Mouse (Mus musculus) forebrain, embryonic 16.5 days (tissue): ENCODE results near the gene Nrsn2. TPM values are rescaled to one million over a fixed set of nuclear protein-coding genes. Genes with fewer than 3 reads are reported as not detected.

ENCODE experiments used
- ATAC-seq: fragments of 200-750 bp; cut with Nextera tagmentation; 2 replicates; pipeline ENCODE4 v1.8.0; 2017; ENCODE audit warnings: mild to moderate bottlenecking, moderate library complexity
- H3K27ac ChIP-seq: fragments of 300-500 bp; sonication (generic); 2 replicates; pipeline ENCODE4 v1.5.1; 2014; ENCODE audit warnings: low read length, control low read depth
- H3K27me3 ChIP-seq: fragments of 300-500 bp; sonication (generic); replicated peaks from 2 replicates; pipeline ENCODE4 v1.6.1; 2014; ENCODE audit warnings: low read length; ENCODE audit not compliant: control insufficient read depth, insufficient read depth
- H3K36me3 ChIP-seq: fragments of 300-500 bp; sonication (generic); 2 replicates; pipeline ENCODE4 v1.6.1; 2014; ENCODE audit not compliant: control insufficient read depth, insufficient read depth
- H3K4me1 ChIP-seq: fragments of 300-500 bp; sonication (generic); replicated peaks from 2 replicates; pipeline ENCODE4 v1.6.1; 2014; ENCODE audit warnings: low read length; ENCODE audit not compliant: control insufficient read depth, insufficient read depth
- H3K4me2 ChIP-seq: fragments of 300-500 bp; sonication (generic); 2 replicates; pipeline ENCODE4 v1.6.1; 2014; ENCODE audit warnings: mild to moderate bottlenecking, low read length, control low read depth
- H3K4me3 ChIP-seq: fragments of 300-500 bp; sonication (generic); replicated peaks from 2 replicates; pipeline ENCODE4 v1.5.1; 2014; ENCODE audit warnings: mild to moderate bottlenecking, low read length, control low read depth
- H3K9ac ChIP-seq: fragments of 300-500 bp; sonication (generic); replicated peaks from 2 replicates; pipeline ENCODE4 v1.6.1; 2014; ENCODE audit warnings: low read depth, low read length, control low read depth
- H3K9me3 ChIP-seq: fragments of 300-500 bp; sonication (generic); 2 replicates; pipeline ENCODE4 v1.6.1; 2016; ENCODE audit warnings: low read length; ENCODE audit not compliant: control insufficient read depth
- WGBS: fragments of 180-500 bp; shearing (Covaris S2); extraction: QIAGEN DNeasy Blood & Tissue Kit; methylation state at CpG from one replicate; pipeline ENCODE4 v1.1.7; 2014; 5-methylcytosine and 5-hydroxymethylcytosine counted together
- polyA plus RNA-seq: library from polyadenylated mRNA; unstranded; fragments of >200 nt; fragmentation: Nextera tagmentation; extraction: Ambion mirVana; gene quantifications from 2 replicates; pipeline ENCODE4 v1.2.1, GENCODE M21; 2015

Nrsn2 gene
- polyA plus RNA-seq, 1 experiment from 2014 or later: 22.6 TPM

DNA sequence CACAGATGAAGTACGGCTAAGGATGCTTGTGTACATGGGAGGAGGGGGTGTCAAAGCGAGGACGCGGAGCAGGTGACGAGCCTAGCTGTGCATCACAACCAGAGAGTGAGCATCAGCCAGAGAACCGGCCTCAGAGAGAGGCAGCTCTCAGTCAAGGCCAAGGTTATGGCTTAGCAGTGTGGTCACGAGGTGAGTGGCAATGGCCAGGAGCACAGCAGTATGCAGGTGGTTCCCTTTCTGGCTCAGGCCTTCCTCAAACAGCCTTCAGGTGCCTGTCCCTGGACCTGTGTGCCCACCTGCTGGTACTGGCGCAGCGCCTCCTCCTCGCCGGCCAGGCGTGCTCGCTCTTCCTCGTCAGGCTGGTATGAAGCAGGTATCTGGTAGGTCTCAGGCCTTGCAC, 52.5 kb downstream of the Nrsn2 start:
- no peak for ATAC-seq
- H3K27ac ChIP-seq: no peak overlapping the region
- no peak overlapping the region for H3K9ac ChIP-seq
- H3K4me2 ChIP-seq: no peak overlapping the region
- H3K4me3 ChIP-seq: no peak overlapping the region
- H3K27me3 ChIP-seq: no peaks in the 10 kb centered on the region
- 97% methylated on average over 14 of the region's 14 CpGs for WGBS
- peaks cover 25% of the 10 kb centered on the region for H3K36me3 ChIP-seq
- H3K9me3 ChIP-seq: no peaks in the 10 kb centered on the region
- H3K4me1 ChIP-seq: no peaks in the 10 kb centered on the region

DNA sequence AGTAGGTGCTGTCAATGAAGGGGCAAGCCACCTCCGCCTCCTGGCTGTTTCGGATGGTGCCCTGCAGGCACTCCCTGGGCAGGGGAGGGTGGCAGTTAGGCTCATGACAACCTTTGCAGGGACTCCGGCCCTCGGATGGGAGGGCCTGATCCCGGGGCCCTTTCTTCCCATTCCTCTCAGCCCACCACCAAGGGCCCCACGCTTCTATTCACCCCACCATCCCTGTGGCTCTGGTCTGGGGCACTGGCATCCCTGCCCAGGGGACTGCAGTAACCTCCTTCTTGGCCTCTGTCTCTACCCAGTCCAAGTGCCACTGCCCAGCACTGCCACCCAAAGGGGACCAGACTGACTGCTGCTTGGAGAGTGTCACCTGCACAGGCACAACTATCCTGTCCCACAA, 54.2 kb downstream of the Nrsn2 start:
- Histone ChIP-seq H3K9ac (no peak overlapping the region), H3K4me1 (no peaks in the 10 kb centered on the region), H3K4me3 (no peak overlapping the region), H3K27me3 (no peaks in the 10 kb centered on the region), H3K27ac (no peak overlapping the region), H3K36me3 (peaks cover 38% of the 10 kb centered on the region), H3K4me2 (no peak overlapping the region), H3K9me3 (no peaks in the 10 kb centered on the region)
- ATAC-seq: no peak
- WGBS: 99% methylated on average over 6 of the region's 6 CpGs

DNA sequence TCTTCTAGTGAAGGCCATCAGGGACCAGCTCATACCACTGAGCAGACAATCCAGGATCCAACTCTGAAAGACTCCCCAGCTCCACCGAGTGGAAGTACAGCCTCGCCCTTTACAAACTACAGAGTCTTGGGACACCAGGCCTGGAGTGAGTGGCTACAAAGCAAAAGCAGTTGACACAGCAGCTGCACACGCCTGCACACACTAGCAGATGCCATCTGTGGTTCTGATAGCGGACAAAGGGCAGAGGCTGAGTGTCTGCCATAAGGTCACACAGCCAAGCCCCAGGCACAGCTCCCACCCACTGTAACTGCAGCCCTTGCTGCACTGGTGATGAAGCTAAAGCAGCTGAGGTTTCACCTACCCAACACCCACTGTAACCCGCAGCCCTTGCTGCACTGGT, 54.9 kb downstream of the Nrsn2 start:
- no peak for ATAC-seq
- WGBS: 85% methylated on average over 5 of the region's 5 CpGs
- Histone ChIP-seq H3K4me1 (no peaks in the 10 kb centered on the region), H3K4me2 (no peak overlapping the region), H3K27me3 (no peaks in the 10 kb centered on the region), H3K27ac (no peak overlapping the region), H3K4me3 (no peak overlapping the region), H3K36me3 (peaks cover 36% of the 10 kb centered on the region), H3K9me3 (no peaks in the 10 kb centered on the region), H3K9ac (no peak overlapping the region)

Other genes with a start within 250 kb of the Nrsn2 start
- 1.3 and 1.5 TPM in 2 replicates for gene Tcf15, start 233.1 kb downstream of the Nrsn2 start, polyA plus RNA-seq
- 123 and 137 TPM in 2 replicates for gene Csnk2a1, start 149.8 kb downstream of the Nrsn2 start, polyA plus RNA-seq
- 36.0 and 37.7 TPM in 2 replicates for gene Tbc1d20, start 82.8 kb downstream of the Nrsn2 start, polyA plus RNA-seq
- 104 and 111 TPM in 2 replicates for gene Rbck1, start 44.0 kb downstream of the Nrsn2 start, polyA plus RNA-seq
- 0.78 and 1.9 TPM in 2 replicates for gene Trib3, start 32.6 kb downstream of the Nrsn2 start, polyA plus RNA-seq
- 15.8 and 16.8 TPM in 2 replicates for gene Sox12, start 21.4 kb upstream of the Nrsn2 start, polyA plus RNA-seq
- 13.3 and 14.1 TPM in 2 replicates for gene Zcchc3, start 38.4 kb upstream of the Nrsn2 start, polyA plus RNA-seq
- 1.4 and 1.9 TPM in 2 replicates for gene 6820408C15Rik, start 38.9 kb upstream of the Nrsn2 start, polyA plus RNA-seq
- not detected in 2 replicates for gene Defb23, start 88.0 kb upstream of the Nrsn2 start, polyA plus RNA-seq
- not detected in 2 replicates for gene Defb20, start 100.4 kb upstream of the Nrsn2 start, polyA plus RNA-seq
- gene Defb22, start 113.5 kb upstream of the Nrsn2 start, polyA plus RNA-seq: not detected in 2 replicates
- not detected in 2 replicates for gene Defb26, start 135.1 kb upstream of the Nrsn2 start, polyA plus RNA-seq
- gene Defb28, start 141.6 kb upstream of the Nrsn2 start, polyA plus RNA-seq: not detected in 2 replicates
- gene Defb29, start 163.5 kb upstream of the Nrsn2 start, polyA plus RNA-seq: not detected in 2 replicates
- gene Gm17416, start 192.7 kb upstream of the Nrsn2 start, polyA plus RNA-seq: not detected in 2 replicates
- not detected in 2 replicates for gene Defb21, start 196.1 kb upstream of the Nrsn2 start, polyA plus RNA-seq
- not detected in 2 replicates for gene Defb19, start 203.7 kb upstream of the Nrsn2 start, polyA plus RNA-seq
- gene Defb45, start 222.8 kb upstream of the Nrsn2 start, polyA plus RNA-seq: not detected in 2 replicates
- gene Defb36, start 227.7 kb upstream of the Nrsn2 start, polyA plus RNA-seq: not detected in 2 replicates
- not detected in 2 replicates for gene Defb25, start 246.4 kb upstream of the Nrsn2 start, polyA plus RNA-seq